ENCODE assay signal across 8 mouse cellular contexts in the genomic region with DNA sequence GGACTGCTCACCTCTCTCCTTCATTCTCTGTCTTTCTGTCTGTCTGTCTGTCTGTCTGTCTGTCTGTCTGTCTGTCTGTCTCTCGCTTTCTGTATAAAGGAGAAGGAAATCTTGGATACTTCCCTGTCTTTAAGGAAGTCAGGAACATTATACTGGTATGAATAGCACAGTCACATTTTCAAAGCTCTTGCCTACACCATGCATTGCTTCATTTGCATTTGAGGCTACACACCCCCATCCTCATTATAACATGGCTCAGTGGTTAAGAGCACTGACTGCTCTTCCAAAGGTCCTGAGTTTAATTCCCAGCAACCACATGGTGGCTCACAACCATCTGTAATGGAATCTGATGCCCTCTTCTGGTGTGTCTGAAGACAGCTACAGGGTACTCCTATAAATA. TPM values are rescaled to one million over a fixed set of nuclear protein-coding genes. Genes with fewer than 3 reads are reported as not detected.
A peak's percentile ranks its signal among the peaks of the same experiment; 100 is the strongest.
DNase-seq lines count a peak whose midpoint lies in the region; ATAC-seq and TF ChIP-seq lines count a peak whose summit lies in the region.
"Not testable (repeated sequence)": the region's sequence is repeated elsewhere in the genome, so short reads cannot be mapped to it uniquely, and the experiment has no call there.
"Had no signal": no experiment of that assay in that cellular context is flagged by ENCODE, and none has a peak within 500 bp of the region (broad histone marks: within the 10 kb centered on the region; RNA-seq: fewer than 3 reads in every experiment).

No protein-coding gene starts in this region.

- not testable (repeated sequence) for H3K9ac ChIP-seq in embryonic facial prominence, embryonic 15.5 days; forebrain, embryonic 15.5 days (replicated peaks); intestine, embryonic 15.5 days

- TF ChIP-seq POLR2A in cerebellum, adult 2 months (IDR thresholded peaks at IDR 0.05; ENCODE audit: borderline replicate concordance, insufficient read depth, low read length), result not testable (repeated sequence)

- POLR2A ChIA-PET in Patski (lab: Charles Lee), result not testable (repeated sequence)

- H3K4me3 ChIP-seq in cerebellum, adult 2 months (replicated peaks; ENCODE audit: insufficient read depth, low read depth, low read length); embryonic facial prominence, embryonic 15.5 days (replicated peaks); forebrain, embryonic 15.5 days; intestine, embryonic 15.5 days (replicated peaks): not testable (repeated sequence)

- not testable (repeated sequence) for H3K4me2 ChIP-seq in embryonic facial prominence, embryonic 15.5 days (replicated peaks); forebrain, embryonic 15.5 days (replicated peaks); intestine, embryonic 15.5 days (replicated peaks)

- ATAC-seq in Patski; embryonic facial prominence, embryonic 15.5 days (ENCODE audit: insufficient number of reproducible peaks, low FRiP score, low TSS enrichment, low read depth); intestine, embryonic 15.5 days: not testable (repeated sequence)
- peak; percentile 23; the same call in 1 of the 2 replicates for ATAC-seq in forebrain, embryonic 15.5 days (replicated peaks)
- ATAC-seq in frontal cortex, adult (ENCODE audit: low TSS enrichment), result peak; percentile 68

- CTCF ChIA-PET in Patski (lab: Charles Lee), result interaction anchor here (0.7 kb wide), 1 partner anchor 14 kb away, joined by 3 read pairs; no protein-coding TSS in a partner anchor

- H3K27ac ChIP-seq in cerebellum, adult 2 months (ENCODE audit: insufficient read depth, low read length), result peak overlapping the region; percentile 87
- peak overlapping the region; percentile 45; the same call in 1 of the 2 replicates for H3K27ac ChIP-seq in embryonic facial prominence, embryonic 15.5 days (replicated peaks)
- H3K27ac ChIP-seq in forebrain, embryonic 15.5 days (replicated peaks), result peak overlapping the region; percentile 94
- H3K27ac ChIP-seq in intestine, embryonic 15.5 days, result peak overlapping the region; percentile 22; the same call in 1 of the 2 replicates

- H3K9me3 ChIP-seq in embryonic facial prominence, embryonic 15.5 days (replicated peaks); forebrain, embryonic 15.5 days; intestine, embryonic 15.5 days: not testable (repeated sequence)

- in situ Hi-C loops in Patski (cut with MboI; ENCODE audit: low pct_unique_long_range_greater_than_20kb), result not testable (repeated sequence)

- 92% methylated on average over 1 of the region's 1 CpGs for WGBS in cerebellum, adult 2 months
- WGBS in embryonic facial prominence, embryonic 15.5 days, result 96% methylated on average over 1 of the region's 1 CpGs
- WGBS in forebrain, embryonic 15.5 days, result 80% methylated on average over 1 of the region's 1 CpGs
- 100% methylated on average over 1 of the region's 1 CpGs for WGBS in intestine, embryonic 15.5 days

- H3K36me3 ChIP-seq in embryonic facial prominence, embryonic 15.5 days; forebrain, embryonic 15.5 days; intestine, embryonic 15.5 days: not testable (repeated sequence)

- TF ChIP-seq CTCF in Patski (IDR thresholded peaks at IDR 0.05), result peak; percentile 17
- TF ChIP-seq CTCF in cerebellum, adult 2 months (IDR thresholded peaks at IDR 0.05; ENCODE audit: borderline replicate concordance, insufficient read depth, low read depth, low read length), result not testable (repeated sequence)

- not testable (repeated sequence) for DNase-seq in Patski (ENCODE audit: low read depth, low spot score)
- DNase-seq in cerebellum, adult 2 months, result peak in 1 of 2 experiments; percentile 43

- H3K27me3 ChIP-seq in Patski; cerebellum, adult 2 months (ENCODE audit: control insufficient read depth, insufficient read depth, low read length); embryonic facial prominence, embryonic 15.5 days; forebrain, embryonic 15.5 days; intestine, embryonic 15.5 days (replicated peaks): not testable (repeated sequence)

- peaks cover 28% of the 10 kb centered on the region for H3K4me1 ChIP-seq in cerebellum, adult 2 months (ENCODE audit: control insufficient read depth, insufficient read depth, low read length)
- peaks cover 18% of the 10 kb centered on the region for H3K4me1 ChIP-seq in embryonic facial prominence, embryonic 15.5 days
- peaks cover 24% of the 10 kb centered on the region for H3K4me1 ChIP-seq in forebrain, embryonic 15.5 days
- not testable (repeated sequence) for H3K4me1 ChIP-seq in intestine, embryonic 15.5 days (replicated peaks)

RNA-seq across cellular contexts. Expression of gene Clnk, which starts 6.0 kb away (rescaled TPM):
- not detected for polyA plus RNA-seq in Patski (2021)
- not detected in 2 replicates for polyA plus RNA-seq in cerebellum, adult 2 months (2012; rRNA removed)
- polyA plus RNA-seq in embryonic facial prominence, embryonic 15.5 days (2015; fragmentation: Nextera tagmentation; extraction: Ambion mirVana), result 0.25 and 0.38 TPM in 2 replicates
- polyA plus RNA-seq in forebrain, embryonic 15.5 days (2015; fragmentation: Nextera tagmentation; extraction: Ambion mirVana), result 0.13 TPM in 1 of 2 replicates, not detected in the other
- 0.54 and 0.57 TPM in 2 replicates for polyA plus RNA-seq in intestine, embryonic 15.5 days (2015; fragmentation: Nextera tagmentation; extraction: Ambion mirVana)
- polyA plus RNA-seq: forebrain, embryonic 10.5 days; heart, embryonic 10.5 days had no signal

Comparison
In these comparisons a context has a peak if more than half of its experiments do, and no peak if none do; other contexts are left out.
1. H3K27ac ChIP-seq: peak in every context shown above with its lines; median percentile 94 in forebrain, embryonic 15.5 days; 87 in cerebellum, adult 2 months; 45 in embryonic facial prominence, embryonic 15.5 days; 22 in intestine, embryonic 15.5 days.